Mouse (Mus musculus): ENCODE results near the gene Heyl.
"Not testable (repeated sequence)": the region's sequence is repeated elsewhere in the genome, so short reads cannot be mapped to it uniquely, and the experiment has no call there.

Gene Heyl

DNA sequence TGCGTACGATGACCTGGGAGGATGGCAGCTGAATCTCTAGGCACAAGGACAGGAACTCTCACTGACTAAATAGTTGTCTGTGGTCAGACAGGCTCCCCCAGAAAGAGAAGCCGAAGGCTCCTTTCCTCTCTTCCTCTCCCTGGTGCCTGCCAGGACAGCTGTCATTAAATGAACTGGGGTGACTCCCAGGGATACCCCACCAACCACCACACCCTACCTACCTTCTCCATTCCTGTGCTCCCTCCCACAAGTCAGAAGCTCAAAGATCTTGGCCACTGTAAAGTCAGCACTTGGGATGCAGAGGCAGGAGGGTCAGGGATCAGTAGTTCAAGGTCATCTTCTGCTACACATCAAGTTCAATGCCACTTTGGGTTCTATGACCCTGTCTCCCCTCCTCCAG is 515 bp upstream of the Heyl start:
- no peak for DNase-seq (ENCODE audit: extremely low spot score)

DNA sequence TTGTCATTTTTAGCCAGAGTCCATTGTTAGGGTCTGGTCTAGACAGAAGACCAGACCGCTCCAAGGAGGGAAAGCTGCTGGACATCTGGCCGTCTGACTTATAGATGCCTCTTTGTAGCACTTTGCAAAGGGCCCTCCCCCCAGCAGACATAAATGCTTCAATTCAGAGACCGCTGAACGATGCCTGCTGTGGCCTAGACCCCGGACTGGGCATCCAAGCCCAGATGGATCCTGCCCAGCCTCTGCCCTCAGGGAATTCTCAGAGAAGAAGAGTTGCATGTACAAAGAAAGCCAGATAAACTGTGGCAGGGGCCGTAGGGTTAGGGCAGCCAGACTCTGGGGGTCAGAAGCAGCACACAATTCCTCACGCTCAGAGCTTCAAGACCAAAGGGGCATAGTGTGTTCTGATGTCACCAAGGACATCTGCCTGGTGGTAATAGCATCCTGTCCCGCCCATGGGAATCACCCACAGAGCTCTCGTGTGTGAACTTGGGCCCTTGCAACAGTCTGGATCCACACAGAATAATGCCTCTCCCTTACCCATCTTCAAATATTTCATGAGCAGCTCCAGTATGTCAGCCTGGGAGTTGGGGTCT is 2.6 kb downstream of the Heyl start:
- DNase-seq (ENCODE audit: extremely low spot score), result peak; percentile 51

DNA sequence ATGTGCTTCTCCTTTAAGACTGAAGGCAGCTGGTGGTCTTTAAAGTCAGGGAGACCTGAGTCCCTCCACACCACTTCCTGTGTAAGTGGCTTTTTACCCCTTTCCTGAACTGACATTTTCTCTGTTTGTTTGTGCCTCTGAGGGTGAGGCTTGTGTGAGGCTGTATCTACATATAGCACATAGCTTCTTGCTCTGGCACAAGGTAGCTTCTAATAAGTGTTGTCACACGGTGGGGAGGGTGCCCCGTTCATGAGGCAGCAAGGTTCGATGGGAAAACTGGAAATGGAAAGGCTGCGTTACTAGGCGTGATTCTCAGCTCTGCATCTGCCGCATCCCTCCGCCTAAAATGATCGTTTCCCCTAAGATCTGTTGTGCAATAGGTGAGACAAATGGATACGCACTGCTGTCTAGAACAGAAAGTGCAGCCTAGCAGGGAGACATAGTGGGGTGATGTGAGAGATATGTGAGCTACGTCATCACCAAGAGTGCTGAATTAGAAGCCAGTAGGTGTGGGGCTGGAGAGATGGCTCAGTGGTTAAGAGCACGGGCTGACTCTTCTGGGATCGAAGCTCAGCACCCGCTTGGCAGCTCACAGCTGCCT is 3.2 kb downstream of the Heyl start:
- DNase-seq (ENCODE audit: extremely low spot score), result no peak

DNA sequence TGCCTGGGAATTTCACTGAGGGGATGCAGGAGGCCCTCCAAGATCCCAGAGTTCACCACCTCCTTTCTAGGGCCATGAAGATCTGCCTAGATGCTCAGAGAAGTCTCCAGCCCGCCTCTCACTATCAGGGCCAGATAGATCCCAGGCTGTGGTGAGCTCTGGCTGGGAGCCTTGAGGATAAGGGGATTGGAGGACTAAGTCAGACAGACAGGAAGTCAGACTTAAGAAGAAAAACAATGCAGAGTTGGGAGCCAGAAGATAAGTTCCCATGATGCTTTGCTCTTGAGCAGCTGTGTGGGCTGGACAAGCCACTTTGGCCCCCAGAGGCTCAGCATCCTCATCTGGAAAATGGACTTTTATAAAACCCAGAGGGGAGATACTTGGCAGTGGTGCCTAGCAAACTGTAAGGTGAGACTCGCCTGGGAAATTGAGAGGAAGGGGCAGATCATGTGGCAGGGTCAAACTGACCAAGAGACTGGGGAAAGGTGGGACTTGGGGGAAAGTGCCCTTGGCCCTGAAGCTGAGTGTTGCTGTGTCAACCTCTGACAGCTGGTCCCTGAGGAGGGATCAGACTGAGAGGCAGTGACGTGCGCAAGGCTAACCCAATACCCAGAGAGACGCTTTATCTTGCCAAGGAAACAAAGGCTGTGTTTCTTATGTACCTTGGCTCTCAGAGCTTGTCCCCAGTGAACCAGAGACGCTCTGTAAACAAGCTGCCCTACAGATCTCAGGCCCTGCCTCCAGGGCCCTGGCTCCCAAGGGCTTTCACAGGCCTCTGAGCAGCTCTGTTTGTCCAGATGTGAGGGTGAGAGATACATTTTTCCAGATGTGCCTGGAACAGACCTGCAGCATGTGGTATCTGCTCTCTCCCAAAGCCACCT is 4.3 kb downstream of the Heyl start:
- no peak for DNase-seq (ENCODE audit: extremely low spot score)

DNA sequence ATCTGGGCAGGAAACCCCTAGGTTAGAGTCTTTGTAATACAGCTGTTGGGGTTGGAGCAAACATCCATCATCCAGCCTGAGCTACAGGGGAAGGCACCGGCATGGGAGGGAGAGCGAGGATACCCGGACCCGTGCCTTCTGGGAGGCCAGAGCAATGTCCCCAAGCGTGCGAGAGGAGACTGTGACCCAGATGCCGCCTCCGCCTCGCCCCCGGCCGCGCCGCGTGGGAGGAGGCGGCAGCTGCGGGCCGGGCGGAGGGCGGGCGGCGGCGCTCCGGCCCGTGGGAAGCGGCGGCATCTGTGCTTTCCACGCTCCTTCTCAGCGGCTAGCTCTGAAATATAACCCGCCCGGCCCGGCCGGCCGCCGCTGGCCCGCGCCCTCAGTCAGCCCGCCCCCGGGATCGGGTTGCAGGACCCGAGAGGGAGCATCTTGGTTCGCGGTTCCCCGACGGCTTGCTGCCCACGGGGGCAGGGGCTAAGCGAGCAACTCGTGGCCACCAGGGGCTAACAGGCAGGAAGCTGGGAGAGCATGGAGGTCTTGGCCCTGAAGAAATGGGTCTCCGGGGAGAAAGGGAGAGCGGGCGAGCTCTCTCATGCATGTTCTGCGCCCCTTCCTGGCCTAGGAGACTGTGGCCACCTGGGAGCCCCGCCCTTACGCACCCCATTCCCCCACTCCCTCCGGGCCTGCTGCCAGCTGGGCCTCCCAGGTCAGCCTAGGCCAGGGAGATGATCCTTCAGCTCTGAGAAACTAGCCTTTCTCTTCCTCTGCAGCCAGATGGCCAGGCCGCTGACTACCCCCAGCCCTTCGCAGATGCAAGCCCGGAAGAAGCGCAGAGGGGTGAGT is 6.2 kb downstream of the Heyl start:
- peak; percentile 77 for DNase-seq (ENCODE audit: extremely low spot score)

DNA sequence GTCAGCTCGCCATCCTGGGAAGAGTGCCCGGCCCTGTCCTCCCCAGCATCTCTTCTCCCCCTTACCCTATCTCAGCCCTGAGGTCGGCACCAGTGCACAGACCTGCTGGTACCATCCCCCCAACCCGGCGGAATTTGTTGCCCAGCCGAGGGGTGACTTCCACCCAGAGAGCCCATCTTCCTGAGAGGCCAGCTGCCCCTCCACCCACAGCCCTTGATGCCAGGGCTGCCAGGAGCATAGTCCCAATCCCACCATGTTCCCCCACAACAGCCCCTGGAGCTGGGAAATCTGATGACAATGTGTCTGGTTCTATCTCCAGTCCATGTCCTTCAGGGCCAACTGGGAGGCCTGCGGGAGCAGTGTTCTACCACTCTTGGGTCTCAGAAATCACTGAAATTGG is 12.9 kb downstream of the Heyl start:
- no peak for DNase-seq (ENCODE audit: extremely low spot score)

DNA sequence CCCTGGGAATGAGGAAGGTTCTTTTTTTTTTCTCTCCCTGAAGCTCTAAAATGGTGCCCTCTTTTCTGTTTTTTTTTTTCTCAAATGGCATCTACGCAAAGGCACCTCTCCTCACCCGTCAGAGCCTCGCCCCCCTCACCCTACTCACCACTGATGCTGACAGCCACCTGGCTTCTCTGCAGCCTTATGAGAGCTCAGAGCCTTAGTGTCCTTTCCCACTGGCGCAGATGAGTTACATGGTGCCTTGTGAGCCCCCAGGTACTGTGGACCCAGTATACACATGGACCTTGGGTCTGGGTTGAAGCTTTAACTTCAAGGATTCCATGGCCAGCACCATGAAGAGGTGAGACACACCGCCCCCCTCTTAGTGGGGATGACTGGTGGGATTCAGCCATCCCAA is 13.3 kb downstream of the Heyl start:
- no peak for DNase-seq (ENCODE audit: extremely low spot score)

DNA sequence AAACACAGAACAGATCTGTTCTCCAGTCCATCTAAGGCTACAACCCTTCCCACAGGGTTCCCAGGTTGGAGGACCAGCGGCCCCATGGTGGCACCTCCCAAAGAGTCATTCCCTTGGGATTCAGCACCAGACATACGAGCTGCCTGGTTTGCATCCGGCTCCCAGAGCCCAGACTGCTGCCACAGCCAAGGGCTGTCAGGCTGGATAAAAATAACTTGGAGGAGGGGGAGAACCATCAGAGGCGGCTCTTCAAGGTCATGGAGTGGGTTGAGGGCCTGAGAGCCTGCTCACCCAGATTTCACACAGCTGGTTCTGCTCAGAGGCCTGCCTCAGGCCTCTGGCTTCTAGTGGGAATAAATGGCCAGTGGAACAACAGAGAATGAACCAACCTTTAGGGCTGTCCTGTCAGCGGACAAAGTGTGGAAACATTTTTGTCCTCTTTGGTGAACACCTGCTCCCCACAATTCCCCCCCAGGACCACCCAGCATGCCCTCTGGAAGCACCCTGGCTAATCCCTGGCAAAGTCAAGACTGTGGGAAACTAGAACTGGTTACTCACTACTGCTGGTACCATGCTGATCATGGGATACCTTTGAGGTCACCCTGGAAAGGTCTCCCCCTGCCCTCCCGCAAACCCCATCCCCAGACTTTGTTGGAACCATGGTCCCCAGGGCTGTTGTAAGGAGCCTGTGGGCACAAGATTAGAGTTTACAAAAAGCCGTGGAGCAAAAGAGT is 14.0 kb downstream of the Heyl start:
- no peak for DNase-seq (ENCODE audit: extremely low spot score)

DNA sequence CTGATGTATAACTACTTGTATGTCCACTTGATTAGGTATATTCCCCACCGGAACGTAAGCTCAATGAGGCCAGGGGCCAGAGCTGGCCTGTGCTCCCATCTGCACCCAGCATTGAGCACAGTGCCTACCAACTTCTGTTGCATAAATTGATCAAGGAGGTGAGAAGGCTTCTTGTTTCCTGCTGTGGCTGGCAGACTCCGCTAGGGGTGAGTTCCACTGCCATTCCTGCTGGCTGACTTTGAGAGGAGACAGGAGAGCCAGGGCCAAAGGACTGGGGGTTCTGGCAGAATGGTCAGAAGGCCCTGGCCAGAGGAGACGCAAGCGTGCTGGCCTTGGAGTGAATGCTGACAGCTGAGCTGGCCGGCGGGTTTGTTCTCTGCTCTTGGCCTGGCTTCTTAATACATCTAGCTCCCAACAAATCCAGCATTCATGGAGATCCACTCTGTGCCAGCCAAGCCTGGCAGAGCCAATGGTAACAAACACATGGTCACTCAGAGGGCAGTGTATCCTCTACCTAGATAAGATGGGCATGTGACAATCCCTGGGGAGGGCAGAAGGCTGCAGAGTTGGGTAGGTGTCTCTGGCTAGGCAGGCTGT is 15.7 kb downstream of the Heyl start:
- no peak for DNase-seq (ENCODE audit: extremely low spot score)

DNA sequence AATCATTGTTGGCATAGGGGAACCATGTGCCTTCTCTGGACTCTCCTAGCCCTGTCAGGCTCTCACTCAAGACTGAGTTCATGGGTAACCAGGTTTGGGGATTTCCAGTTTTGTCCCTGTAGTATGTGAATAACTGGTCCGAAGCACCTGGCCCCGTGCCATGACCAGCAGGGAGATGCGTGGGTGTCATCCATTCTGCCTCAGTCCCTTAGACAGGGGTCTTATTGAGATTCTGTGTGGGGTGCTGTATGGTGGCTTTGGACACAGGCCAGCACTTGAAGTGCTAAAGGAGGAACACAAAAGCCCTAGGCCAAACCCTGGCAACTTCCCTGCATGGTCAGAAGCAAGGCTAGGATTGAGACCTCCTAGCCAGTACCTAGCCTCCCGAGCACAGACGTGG is 18.9 kb downstream of the Heyl start:
- no peak for DNase-seq (ENCODE audit: extremely low spot score)

DNA sequence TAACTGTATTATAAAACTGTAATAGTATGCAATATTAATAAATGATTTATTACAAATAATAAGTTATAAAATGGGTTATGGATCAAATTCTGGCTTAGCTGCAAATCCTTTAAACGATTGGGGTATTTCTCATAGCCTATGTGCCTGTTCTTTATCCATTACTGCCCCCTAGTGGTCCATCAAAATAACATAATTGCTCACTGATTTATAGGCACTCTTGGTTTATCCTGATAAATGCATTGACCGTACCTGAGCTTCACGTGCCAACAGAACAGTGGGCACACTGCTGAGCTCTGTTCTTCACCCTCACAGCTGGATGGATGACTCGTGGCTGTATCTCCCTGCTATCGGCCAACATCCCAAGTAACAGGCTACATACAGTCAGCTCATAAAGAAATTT is 21.3 kb downstream of the Heyl start:
- peak; percentile 53 for DNase-seq (ENCODE audit: extremely low spot score)

DNA sequence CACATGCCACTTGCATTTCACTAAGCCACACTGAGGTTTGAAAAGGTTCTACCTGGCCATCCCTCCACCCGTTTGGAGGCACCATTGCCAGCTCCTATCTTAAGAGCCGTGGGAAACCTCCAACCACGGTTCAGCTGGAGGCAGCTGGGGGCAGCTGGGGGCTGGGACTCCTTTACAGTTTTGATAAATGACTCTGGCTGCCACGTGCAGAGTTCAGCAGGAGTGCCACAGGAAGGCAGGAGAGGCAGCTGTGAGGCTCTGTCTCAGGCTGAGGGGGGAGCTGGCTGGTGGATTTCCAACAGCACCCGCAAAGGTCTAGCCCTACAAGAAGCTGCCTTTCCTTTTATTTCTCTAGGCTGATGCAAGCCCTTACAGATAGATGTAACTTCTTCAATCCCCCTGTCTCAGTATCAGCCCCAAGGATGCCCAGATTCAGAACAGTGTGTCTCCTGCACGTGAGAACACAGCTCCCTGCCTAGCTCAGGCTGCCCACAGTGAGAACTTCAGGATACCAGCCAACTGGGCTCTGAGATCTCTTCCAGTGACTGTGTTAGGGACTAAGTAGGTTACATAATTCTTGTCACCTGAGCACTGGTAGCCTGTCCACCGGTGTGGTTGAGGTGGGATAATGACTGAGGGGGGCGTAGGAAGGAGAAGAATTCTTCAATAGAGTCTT is 26.9 kb downstream of the Heyl start:
- peak; percentile 38 for DNase-seq (ENCODE audit: extremely low spot score)

DNA sequence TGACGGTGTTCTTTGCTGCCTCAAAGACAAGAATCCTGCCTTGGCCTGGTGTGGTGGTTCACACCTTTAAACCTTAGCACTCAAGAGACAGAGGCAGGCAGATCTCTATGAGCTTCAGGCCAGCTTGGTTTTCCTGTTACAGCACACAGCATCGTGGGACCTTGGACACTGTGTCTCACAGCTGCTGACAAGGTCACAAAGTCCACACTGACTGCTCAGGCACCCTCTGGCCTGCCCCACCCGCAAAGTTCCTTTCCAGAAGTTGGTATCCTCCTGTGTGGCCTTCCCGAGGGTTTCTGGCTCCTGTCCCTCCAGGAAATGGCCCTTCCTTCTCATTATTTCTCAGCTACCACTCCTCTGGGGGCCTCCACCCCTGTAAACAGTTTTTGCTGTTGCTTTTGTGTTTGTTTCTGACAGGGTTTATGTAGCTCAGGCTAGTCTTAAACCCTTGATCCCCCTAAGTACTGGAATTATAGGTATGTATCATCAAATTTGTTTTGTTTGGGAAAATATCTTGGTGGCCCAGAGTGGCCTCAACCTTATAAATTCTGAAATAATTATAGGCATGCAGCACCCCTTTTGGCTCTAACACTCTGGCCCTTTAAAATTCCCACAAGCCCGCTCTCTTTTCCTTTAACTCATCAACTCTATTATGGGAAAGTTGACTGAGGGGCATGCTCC is 28.5 kb downstream of the Heyl start, which contains the start of gene Pabpc4:
Gene Pabpc4 (plus strand): TSS at position 631 of the 681 bp plus-strand sequence.
- DNase-seq (ENCODE audit: extremely low spot score), result no peak

DNA sequence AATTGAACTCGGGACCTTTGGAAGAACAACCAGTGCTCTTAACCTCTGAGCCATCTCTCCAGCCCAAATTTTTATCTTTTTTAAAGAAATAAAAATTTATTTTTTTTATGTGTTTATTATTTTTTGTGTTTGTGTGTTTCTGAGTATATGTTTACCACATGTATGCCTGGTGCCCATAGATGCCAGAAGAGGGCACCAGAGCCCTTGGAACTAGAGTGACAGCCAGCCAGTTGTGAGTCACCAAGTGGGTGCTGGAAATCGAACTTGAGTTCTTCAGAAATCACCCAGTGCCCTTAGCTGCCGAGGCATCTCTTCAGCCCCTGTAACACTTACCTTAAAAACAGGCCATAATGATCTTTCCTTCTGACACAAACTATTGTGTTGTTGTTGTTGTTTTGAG is 37.7 kb downstream of the Heyl start:
- DNase-seq (ENCODE audit: extremely low spot score), result no peak

DNA sequence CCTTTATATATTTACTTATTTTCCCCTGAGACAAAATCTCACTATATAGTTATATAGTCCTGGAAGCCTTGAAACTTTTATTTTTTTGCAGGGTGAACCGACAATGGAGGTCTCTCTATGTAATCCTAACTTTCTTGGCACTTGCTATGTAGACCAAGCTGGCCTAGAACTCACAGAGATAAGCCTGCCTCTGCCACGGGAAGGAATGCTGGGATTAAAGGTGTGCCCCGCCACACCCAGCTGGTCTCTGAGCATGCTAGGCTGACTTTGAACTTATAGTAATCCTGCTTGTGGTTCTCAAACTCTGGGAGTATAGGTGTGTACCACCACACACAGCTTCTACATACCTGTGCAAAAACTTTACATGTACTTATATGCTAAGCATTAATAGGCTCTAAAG is 46.8 kb downstream of the Heyl start:
- DNase-seq (ENCODE audit: extremely low spot score), result no peak

DNA sequence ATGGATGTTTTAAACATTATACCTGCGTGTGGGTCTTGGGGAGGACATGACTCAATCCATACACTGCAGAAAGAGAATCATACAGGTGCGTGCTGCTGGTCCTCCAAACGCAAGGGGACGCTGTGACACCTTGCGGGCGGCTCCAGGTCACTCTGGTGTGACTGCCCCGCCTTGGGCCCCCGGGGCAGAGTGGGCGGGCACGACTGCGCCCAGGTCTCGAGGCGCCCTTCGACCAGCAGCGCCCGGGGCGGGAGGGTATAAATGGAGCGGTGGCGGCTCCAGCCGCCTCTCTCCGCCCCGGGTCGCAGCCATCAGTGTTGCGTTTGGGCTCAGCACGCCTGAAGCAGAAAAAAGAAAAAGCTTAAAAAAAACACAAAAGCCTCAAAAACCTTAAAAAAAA is 49.1 kb downstream of the Heyl start:
- DNase-seq (ENCODE audit: extremely low spot score), result peak; percentile 90

DNA sequence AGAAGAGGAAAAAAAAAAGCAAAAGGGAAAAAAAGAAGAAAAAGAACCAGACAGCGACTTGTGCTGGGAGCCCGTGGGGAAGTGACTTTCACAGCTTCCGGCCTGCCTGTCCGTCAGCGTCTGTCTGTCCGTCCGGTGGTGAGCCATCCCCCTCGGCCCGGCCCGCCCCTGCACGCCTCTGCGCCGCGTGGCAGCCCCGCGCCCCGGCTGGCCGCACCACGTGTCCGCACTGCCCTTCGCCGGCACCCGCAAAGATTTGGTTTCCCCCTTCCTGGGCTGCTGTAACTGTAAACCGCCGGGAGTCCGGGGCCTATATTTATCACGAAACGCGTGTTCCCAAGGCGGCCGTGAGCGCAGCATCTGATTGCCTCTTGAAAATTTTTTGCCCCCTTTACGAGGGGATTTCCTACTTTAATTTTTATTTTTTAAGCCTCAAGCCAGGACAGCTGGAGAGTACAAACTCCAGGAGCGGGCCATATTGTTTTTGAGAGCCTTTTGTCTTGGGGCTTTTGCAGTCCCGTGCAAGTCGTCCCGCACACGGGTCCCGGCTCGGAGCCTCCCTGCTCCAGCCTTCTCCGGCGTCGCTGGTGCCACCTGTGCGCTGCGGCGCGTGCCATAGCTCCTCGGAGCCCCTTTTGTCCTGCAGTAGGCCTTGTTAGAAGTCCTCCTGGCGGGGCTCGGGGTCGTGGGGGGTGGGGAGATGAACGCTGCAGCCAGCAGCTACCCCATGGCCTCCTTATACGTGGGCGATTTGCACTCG is 49.7 kb downstream of the Heyl start:
- not testable (repeated sequence) for DNase-seq (ENCODE audit: extremely low spot score)

DNA sequence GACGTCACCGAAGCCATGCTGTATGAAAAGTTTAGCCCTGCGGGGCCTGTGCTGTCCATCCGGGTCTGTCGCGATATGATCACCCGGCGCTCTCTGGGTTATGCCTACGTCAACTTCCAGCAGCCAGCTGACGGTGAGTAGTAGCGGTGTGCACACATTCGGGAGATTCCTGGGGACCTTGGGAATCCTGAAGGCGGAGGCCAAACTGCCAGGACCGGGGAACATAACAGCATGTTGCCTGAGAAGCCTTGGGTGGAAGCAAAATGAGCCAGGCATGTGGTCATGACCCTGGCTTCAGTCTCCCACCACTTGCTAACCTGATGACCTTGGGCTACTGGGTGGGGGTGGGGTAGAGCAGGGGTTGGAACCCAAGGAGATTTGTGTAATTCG is 50.3 kb downstream of the Heyl start:
- peak; percentile 26 for DNase-seq (ENCODE audit: extremely low spot score)

Data from embryo, embryonic 9.5 days (tissue).